Mouse (Mus musculus) ES-E14 (cell line): ENCODE measurements around the gene Smap1. TPM values are rescaled to one million over a fixed set of nuclear protein-coding genes. Genes with fewer than 3 reads are reported as not detected.

ENCODE experiments used
- DNase-seq: peaks from one replicate; pipeline ENCODE4 v3.0.0-alpha.2; 2013; ENCODE audit warnings: low read depth, low spot score
- H3K27ac ChIP-seq: 2 replicates; pipeline ENCODE4 v1.5.1; 2012; ENCODE audit warnings: low read depth, mild to moderate bottlenecking, low read length, moderate library complexity, mixed read lengths; ENCODE audit not compliant: poor library complexity, insufficient read depth, severe bottlenecking
- H3K36me3 ChIP-seq: 2 replicates; pipeline ENCODE4 v1.6.1; 2012; ENCODE audit warnings: mild to moderate bottlenecking, low read length, moderate library complexity, mixed read lengths; ENCODE audit not compliant: control insufficient read depth, poor library complexity, insufficient read depth, severe bottlenecking
- H3K4me1 ChIP-seq, 2 experiments: fragments of 150-350 bp in 1 of 2; sonication (generic) in 1 of 2; 2 replicates each; pipeline ENCODE4 v1.6.1; 2012; ENCODE audit warnings: low read length in 2 of 2, mild to moderate bottlenecking in 1 of 2, mixed read lengths in 1 of 2; ENCODE audit not compliant: control insufficient read depth in 2 of 2, insufficient read depth in 2 of 2, poor library complexity in 1 of 2
- H3K4me3 ChIP-seq, 2 experiments: fragments of 150-350 bp in 1 of 2; sonication (generic) in 1 of 2; 2 replicates each; pipeline ENCODE4 v1.5.1; 2012; ENCODE audit warnings: low read length in 2 of 2, low read depth in 1 of 2, mild to moderate bottlenecking in 1 of 2, mixed read lengths in 1 of 2; ENCODE audit not compliant: insufficient read depth in 1 of 2, poor library complexity in 1 of 2, severe bottlenecking in 1 of 2
- H3K9ac ChIP-seq: 2 replicates; pipeline ENCODE4 v1.6.1; 2012; ENCODE audit warnings: low read depth, mild to moderate bottlenecking, low read length, mixed read lengths; ENCODE audit not compliant: poor library complexity, insufficient read depth, severe bottlenecking
- H3K9me3 ChIP-seq: fragments of 150-350 bp; sonication (generic); 2 replicates; pipeline ENCODE4 v1.6.1; 2012; ENCODE audit warnings: low read depth, mild to moderate bottlenecking, low read length; ENCODE audit not compliant: control insufficient read depth, insufficient read depth
- CHD2 ChIP-seq: IDR thresholded peaks from 2 replicates; pipeline ENCODE4 v1.6.1; 2014; ENCODE audit warnings: mild to moderate bottlenecking, low read depth, low read length, inconsistent platforms
- HCFC1 ChIP-seq: IDR thresholded peaks from 2 replicates; pipeline ENCODE4 v1.6.1; 2012; ENCODE audit warnings: low read length, inconsistent platforms, borderline replicate concordance; ENCODE audit not compliant: insufficient read depth
- MAFK ChIP-seq: IDR thresholded peaks from 2 replicates; pipeline ENCODE4 v1.6.1; 2014; ENCODE audit warnings: mild to moderate bottlenecking, low read depth, low read length, inconsistent platforms; ENCODE audit not compliant: insufficient read depth
- ZC3H11A ChIP-seq: IDR thresholded peaks from 2 replicates; pipeline ENCODE4 v1.6.1; 2012; ENCODE audit warnings: low read depth, mild to moderate bottlenecking, inconsistent platforms, low read length, borderline replicate concordance
- ZNF384 ChIP-seq: IDR thresholded peaks from 2 replicates; pipeline ENCODE4 v1.6.1; 2012; ENCODE audit warnings: low read depth, low read length, inconsistent platforms
- in situ Hi-C, 2 experiments: fragments of 600-800 bp; cut with MboI; formaldehyde crosslinking; loops; one replicate each; pipeline ENCODE4 v1.15.1; 2025; ENCODE audit warnings: low sequenced_read_pairs in 2 of 2, inconsistent platforms in 1 of 2; ENCODE audit not compliant: unreplicated experiment in 2 of 2
- total RNA-seq: library from RNA; depleted of rRNA; stranded (reverse); fragments of 300-350 nt; gene quantifications from 2 replicates; pipeline ENCODE4 v1.2.3, GENCODE M21; 2012

The Smap1 gene
- total RNA-seq, 1 experiment, result 41.3 TPM

DNA sequence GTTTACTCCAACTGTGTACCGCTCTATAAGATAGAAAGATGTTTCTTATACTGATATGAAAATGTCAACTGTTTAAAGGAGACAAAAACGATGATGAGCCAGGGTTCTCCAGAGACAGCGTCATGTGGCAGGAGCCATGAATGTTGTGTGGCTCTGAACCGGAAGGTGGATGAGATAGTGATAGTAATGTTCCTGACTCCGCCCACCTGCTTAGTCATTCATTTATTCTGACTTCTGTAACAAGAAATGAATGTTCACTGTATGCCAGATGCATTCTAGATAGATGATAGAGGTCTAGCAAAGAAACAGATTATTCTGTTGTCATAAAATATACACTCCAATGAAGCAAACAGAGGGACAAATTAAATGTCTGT is 22.5 kb downstream of the Smap1 start:
- TF ChIP-seq CHD2 (no peak), MAFK (no peak), HCFC1 (no peak), ZNF384 (no peak), ZC3H11A (no peak)
- DNase-seq, result no peak
- H3K27ac ChIP-seq, result no peak overlapping the region
- no peaks in the 10 kb centered on the region for H3K36me3 ChIP-seq
- H3K4me1 ChIP-seq, result no peaks in the 10 kb centered on the region
- in situ Hi-C loops, result no loop called here
- H3K9me3 ChIP-seq, result no peaks in the 10 kb centered on the region
- H3K4me3 ChIP-seq, result no peak overlapping the region
- H3K9ac ChIP-seq, result no peak overlapping the region

DNA sequence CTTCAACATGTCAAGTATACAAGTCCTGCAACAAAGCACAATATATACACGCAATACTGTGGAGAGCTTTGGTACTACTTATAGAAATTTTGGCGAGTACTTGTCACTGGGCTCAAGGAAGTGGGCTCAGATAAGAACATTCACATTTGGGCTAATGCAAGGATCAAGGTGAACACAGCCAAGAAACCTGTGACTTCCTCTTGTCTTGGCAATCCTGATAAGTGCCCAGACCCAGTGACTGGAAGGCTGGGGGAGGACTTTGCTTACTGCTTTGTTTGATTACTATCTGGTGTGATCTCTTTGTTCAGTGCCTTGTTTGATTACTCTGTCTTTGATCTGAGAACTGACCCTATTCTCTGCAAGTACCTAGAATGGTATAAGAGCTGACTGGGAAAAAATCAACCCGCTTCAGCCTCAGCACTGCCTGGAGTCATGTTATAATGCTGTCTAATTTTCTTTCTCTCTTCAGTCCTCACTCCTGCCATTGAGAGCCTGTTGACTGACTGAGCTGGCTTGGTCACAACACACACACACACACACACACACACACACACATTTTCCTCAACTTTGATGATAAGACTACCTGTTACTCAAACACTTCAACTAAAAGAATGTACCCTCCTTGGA is 23.0 kb downstream of the Smap1 start:
- Histone ChIP-seq H3K27ac (no peak overlapping the region), H3K36me3 (no peaks in the 10 kb centered on the region), H3K9ac (no peak overlapping the region), H3K9me3 (no peaks in the 10 kb centered on the region), H3K4me3 (no peak overlapping the region), H3K4me1 (no peaks in the 10 kb centered on the region)
- in situ Hi-C loops, result no loop called here
- TF ChIP-seq CHD2 (no peak), ZC3H11A (no peak), ZNF384 (no peak), MAFK (no peak), HCFC1 (no peak)
- no peak for DNase-seq

DNA sequence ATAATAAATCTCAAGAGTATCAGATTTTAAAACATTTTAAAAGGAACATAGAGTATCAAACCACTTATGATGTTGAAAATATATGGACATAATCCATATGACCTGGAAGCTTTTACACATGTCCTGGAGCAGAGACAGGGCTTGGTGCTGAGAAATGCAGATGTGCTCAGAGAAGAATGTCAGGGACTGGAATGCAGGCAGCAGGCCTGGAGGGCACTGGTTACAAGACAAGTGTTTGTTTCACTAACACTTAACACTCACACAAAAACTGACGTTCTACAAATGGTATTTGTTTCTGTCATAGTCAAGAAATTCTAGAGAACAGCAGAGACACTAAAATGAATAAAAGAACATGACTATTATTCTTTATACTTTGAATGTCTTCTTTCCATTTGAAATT is 30.0 kb downstream of the Smap1 start:
- no peaks in the 10 kb centered on the region for H3K4me1 ChIP-seq
- TF ChIP-seq CHD2, result no peak
- TF ChIP-seq MAFK, result no peak
- TF ChIP-seq ZC3H11A, result no peak
- TF ChIP-seq ZNF384, result no peak
- no peak overlapping the region for H3K9ac ChIP-seq
- H3K9me3 ChIP-seq, result no peaks in the 10 kb centered on the region
- H3K27ac ChIP-seq, result no peak overlapping the region
- in situ Hi-C loops, result no loop called here
- no peaks in the 10 kb centered on the region for H3K36me3 ChIP-seq
- H3K4me3 ChIP-seq, result no peak overlapping the region
- DNase-seq, result no peak

DNA sequence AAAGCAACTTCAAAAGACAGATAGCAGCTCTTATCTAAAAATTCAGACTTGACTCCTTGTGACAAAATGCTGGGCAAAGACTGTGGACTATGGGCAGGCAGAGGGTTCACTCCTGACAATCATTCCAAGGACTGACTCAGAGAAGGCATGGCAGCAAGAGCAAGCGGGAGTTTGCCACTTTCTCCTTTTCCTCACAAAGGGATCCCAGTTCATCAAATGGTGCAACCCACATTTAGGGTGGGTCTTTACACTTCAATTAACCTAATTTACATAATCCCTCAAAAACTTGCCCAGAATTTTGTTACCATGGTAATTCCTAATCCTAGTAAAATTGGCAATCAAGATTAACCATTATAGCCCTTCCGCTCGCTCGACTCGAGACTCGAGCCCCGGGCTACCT is 37.2 kb downstream of the Smap1 start:
- Histone ChIP-seq H3K36me3 (no peaks in the 10 kb centered on the region), H3K9ac (no peak overlapping the region), H3K4me3 (no peak overlapping the region), H3K27ac (no peak overlapping the region), H3K4me1 (no peaks in the 10 kb centered on the region), H3K9me3 (no peaks in the 10 kb centered on the region)
- DNase-seq, result no peak
- no peak for TF ChIP-seq MAFK
- in situ Hi-C loops, result no loop called here

DNA sequence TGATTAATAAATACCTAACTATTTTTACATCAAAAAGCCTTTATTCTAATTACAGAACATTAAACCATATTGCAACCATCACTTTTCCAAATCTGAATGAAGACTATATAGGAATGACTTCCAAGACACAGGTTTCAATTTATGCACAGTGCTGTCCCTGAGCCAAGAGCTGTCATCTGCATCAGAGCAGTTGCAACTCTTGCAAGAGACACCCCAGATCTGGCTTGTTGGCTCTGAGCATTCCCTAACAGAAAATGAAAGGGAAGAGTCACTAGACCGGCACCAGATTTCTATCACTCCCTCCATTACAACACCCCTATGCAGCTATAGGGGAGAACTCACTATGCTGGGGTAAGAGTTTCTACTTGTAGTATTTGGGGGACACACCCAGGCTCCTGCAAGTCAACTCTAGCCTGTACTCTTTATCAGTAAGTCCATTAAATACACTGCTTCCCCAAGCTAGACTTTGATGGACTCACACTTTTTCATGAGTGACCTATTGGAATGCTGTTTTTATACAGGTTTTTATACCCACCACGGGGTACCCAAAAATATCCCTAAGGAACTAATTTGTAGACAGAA is 37.9 kb downstream of the Smap1 start:
- no peaks in the 10 kb centered on the region for H3K4me1 ChIP-seq
- DNase-seq, result no peak
- in situ Hi-C loops, result no loop called here
- TF ChIP-seq CHD2 (no peak), ZC3H11A (no peak), MAFK (no peak), ZNF384 (no peak), HCFC1 (no peak)
- H3K9me3 ChIP-seq, result no peaks in the 10 kb centered on the region
- H3K4me3 ChIP-seq, result no peak overlapping the region
- no peak overlapping the region for H3K9ac ChIP-seq
- no peaks in the 10 kb centered on the region for H3K36me3 ChIP-seq
- no peak overlapping the region for H3K27ac ChIP-seq
